Mouse (Mus musculus) E14TG2a.4 (cell line): ENCODE results near the gene Defb47.

Experiments used
- H3K27me3 ChIP-seq: 2 replicates; pipeline ENCODE4 v1.6.1; 2014; ENCODE audit warnings: low read length, control low read depth; ENCODE audit not compliant: insufficient read depth
- H3K36me3 ChIP-seq: 2 replicates; pipeline ENCODE4 v1.6.1; 2014; ENCODE audit warnings: low read length, control low read depth; ENCODE audit not compliant: insufficient read depth
- H3K4me1 ChIP-seq: replicated peaks from 2 replicates; pipeline ENCODE4 v1.6.1; 2014; ENCODE audit warnings: low read depth, low read length, control low read depth
- H3K4me3 ChIP-seq: replicated peaks from 2 replicates; pipeline ENCODE4 v1.5.1; 2014; ENCODE audit warnings: mild to moderate bottlenecking, low read length
- H3K9me3 ChIP-seq: 2 replicates; pipeline ENCODE4 v1.6.1; 2014; ENCODE audit warnings: low read length, control low read depth
- CTCF ChIP-seq: conservative IDR thresholded peaks from 2 replicates; pipeline ENCODE4 v1.5.1; 2014; ENCODE audit warnings: low read length
- NANOG ChIP-seq: IDR thresholded peaks from 2 replicates; pipeline ENCODE4 v1.6.1; 2014; ENCODE audit warnings: borderline replicate concordance, low read length, mixed read lengths
- POU5F1 ChIP-seq: IDR thresholded peaks from 2 replicates; pipeline ENCODE4 v1.6.1; 2014; ENCODE audit warnings: low read length, borderline replicate concordance

Defb47 gene

GRCm38 (mm10) chr14:62997777-62998176 lies at the start of gene Defb47:
Gene Defb47 (plus strand): TSS chr14:62998077.
- H3K9me3 ChIP-seq = no peaks in the 10 kb centered on the region
- no peaks in the 10 kb centered on the region for H3K27me3 ChIP-seq
- 0 out of 2 replicates have a peak, but pooled peaks cover 2% of the 10 kb centered on the region for H3K4me1 ChIP-seq
- H3K36me3 ChIP-seq = no peaks in the 10 kb centered on the region
- TF ChIP-seq NANOG (no peak), CTCF (no peak), POU5F1 (no peak)
- H3K4me3 ChIP-seq = no peak within 1 kb of the TSS

DNA sequence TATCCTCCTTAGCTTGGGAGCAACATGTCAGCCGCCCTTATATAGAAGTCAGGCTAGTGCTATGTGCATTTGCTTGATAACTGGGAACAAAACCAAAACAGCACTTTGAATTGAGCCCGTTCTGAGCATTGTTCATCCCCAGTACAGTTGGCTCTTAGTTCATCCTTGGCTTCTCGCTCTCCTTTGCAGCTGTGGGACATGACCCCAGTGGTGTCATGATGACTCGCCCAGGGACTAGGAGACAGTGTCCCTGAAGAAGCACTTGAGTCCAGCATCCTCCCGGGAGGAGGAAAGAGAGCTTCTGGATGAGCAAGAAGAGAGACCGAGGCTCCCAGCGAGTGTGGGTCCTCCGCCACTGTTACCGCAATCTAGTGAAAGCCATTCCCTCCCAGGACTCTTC lies 41.8 kb upstream of the Defb47 start:
- H3K9me3 ChIP-seq = no peaks in the 10 kb centered on the region
- H3K4me1 ChIP-seq = no peaks in the 10 kb centered on the region

DNA sequence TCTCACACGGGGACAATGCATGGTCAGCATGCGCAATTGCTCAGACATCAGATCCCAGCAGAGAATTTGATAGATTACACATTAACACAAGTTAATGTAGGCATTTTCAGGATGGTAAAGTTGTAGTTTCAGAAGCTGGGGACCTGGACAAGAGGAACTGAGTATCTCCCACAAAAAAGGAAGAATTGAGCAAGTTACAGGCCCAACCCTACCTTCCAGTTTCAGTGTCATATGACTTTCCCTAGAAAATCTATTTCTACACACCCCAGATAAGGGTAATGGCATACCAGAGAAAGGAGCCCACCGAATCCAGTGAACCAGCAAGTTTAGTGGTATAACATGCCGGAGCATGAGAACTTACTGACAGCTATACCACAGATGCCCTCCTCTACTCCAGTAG lies 34.2 kb upstream of the Defb47 start:
- peaks cover under 1% of the 10 kb centered on the region; the same call in 1 of the 2 replicates for H3K36me3 ChIP-seq
- peaks cover 29% of the 10 kb centered on the region for H3K4me1 ChIP-seq
- no peak for TF ChIP-seq CTCF
- no peak for TF ChIP-seq NANOG
- TF ChIP-seq POU5F1 = no peak
- H3K27me3 ChIP-seq = no peaks in the 10 kb centered on the region
- H3K4me3 ChIP-seq = no peak overlapping the region
- H3K9me3 ChIP-seq = no peaks in the 10 kb centered on the region

More for the DNA sequence above, 41.8 kb upstream of the Defb47 start:
- H3K27me3 ChIP-seq = no peaks in the 10 kb centered on the region
- H3K4me3 ChIP-seq = no peak overlapping the region
- TF ChIP-seq POU5F1 (no peak), CTCF (no peak), NANOG (no peak)
- peaks cover 58% of the 10 kb centered on the region for H3K36me3 ChIP-seq

DNA sequence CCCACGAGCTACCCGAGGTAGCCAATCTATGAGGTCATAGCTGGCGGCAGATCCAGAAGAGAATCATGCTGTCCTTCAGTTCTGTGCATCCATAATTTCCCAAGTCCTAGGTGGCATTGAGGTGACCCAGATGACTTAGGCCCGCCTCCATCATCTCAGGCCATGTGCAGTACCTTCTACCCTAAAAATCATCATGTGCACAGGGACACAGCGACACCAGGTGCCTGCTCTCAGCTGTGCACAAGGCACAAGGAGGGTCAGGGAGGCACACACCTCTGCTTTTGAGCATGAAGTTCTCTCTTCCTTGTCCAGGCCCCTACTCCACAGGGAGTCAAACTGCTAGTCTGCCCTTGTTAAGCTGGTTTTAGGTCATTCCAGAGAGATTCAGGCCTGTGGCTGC lies 32.5 kb upstream of the Defb47 start:
- TF ChIP-seq NANOG (no peak), POU5F1 (no peak), CTCF (no peak)

GRCm38 (mm10) chr14:62965811-62966520 lies 31.9 kb upstream of the Defb47 start:
- no peak for TF ChIP-seq POU5F1
- no peak for TF ChIP-seq NANOG
- no peak for TF ChIP-seq CTCF
- Histone ChIP-seq H3K9me3 (no peaks in the 10 kb centered on the region), H3K36me3 (no peaks in the 10 kb centered on the region), H3K4me3 (peak overlapping the region; percentile 54), H3K4me1 (peaks cover 29% of the 10 kb centered on the region), H3K27me3 (no peaks in the 10 kb centered on the region)

More for the DNA sequence above, 32.5 kb upstream of the Defb47 start:
- peaks cover 29% of the 10 kb centered on the region for H3K4me1 ChIP-seq
- no peaks in the 10 kb centered on the region for H3K27me3 ChIP-seq
- H3K36me3 ChIP-seq = no peaks in the 10 kb centered on the region
- H3K9me3 ChIP-seq = no peaks in the 10 kb centered on the region
- peak overlapping the region; percentile 54 for H3K4me3 ChIP-seq

DNA sequence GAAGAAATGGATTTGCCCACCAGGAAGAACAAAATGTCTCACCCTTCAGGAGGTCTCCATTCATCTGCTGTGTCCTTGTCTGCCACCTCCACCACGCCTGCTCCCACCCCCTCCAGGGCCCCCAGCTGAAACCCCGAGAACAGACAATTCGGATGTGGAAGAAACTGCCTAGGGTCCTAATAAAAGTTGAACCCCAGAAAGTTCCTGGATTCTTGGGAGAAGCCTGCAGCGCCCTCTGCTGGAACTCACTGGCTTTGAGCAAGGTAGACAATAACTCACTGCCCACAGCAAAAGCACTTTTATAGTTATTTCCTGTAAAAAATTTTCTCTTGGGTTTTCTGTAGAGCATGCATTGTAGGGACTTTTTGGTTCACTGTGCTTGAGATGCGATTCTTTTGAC lies 22.8 kb upstream of the Defb47 start:
- TF ChIP-seq NANOG (no peak), CTCF (peak; percentile 82), POU5F1 (no peak)
- no peaks in the 10 kb centered on the region for H3K36me3 ChIP-seq
- no peak overlapping the region for H3K4me3 ChIP-seq
- peaks cover 14% of the 10 kb centered on the region for H3K4me1 ChIP-seq
- no peaks in the 10 kb centered on the region for H3K27me3 ChIP-seq
- no peaks in the 10 kb centered on the region for H3K9me3 ChIP-seq

DNA sequence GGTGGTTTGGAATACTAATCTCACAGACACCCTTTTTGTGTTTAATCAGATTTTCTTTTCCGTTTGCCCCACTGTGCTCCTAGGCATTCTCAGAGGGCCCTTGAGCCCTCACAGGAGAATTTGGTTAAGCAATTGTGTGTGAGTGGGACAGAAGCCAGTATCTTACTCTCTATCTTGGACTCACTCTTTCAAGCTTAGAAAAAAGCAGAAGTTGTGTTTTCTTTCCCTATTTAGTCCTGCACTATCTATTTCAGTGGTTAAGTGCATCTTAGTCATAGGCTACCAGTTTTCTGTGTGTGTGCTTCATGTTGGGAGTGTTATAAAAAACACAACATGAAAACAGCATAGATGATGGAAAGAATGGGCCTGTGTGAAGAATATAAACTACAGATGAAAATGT lies 18.1 kb upstream of the Defb47 start:
- H3K36me3 ChIP-seq = no peaks in the 10 kb centered on the region
- no peaks in the 10 kb centered on the region for H3K9me3 ChIP-seq
- no peaks in the 10 kb centered on the region for H3K27me3 ChIP-seq
- no peak for TF ChIP-seq CTCF
- no peak for TF ChIP-seq POU5F1
- TF ChIP-seq NANOG = no peak
- peaks cover 12% of the 10 kb centered on the region for H3K4me1 ChIP-seq
- H3K4me3 ChIP-seq = no peak overlapping the region

- Histone ChIP-seq H3K36me3 (no peaks in the 10 kb centered on the region), H3K4me1 (no peaks in the 10 kb centered on the region), H3K4me3 (no peak within 1 kb of the TSS), H3K27me3 (no peaks in the 10 kb centered on the region), H3K9me3 (no peaks in the 10 kb centered on the region)
- TF ChIP-seq CTCF = no peak
- no peak for TF ChIP-seq POU5F1
- TF ChIP-seq NANOG = no peak
Measured at GRCm38 (mm10) chr14:62984410-62984809, 13.5 kb upstream of the Defb47 start, which contains the start of gene Defb48. Gene Defb48 (minus strand): TSS chr14:62984510.
